Mouse (Mus musculus) megakaryocyte, embryonic 14.5 days (primary cell): ENCODE measurements around the gene Msrb3.
"Not testable (repeated sequence)": the region's sequence is repeated elsewhere in the genome, so short reads cannot be mapped to it uniquely, and the experiment has no call there.

ENCODE experiments used
- FLI1 ChIP-seq: IDR thresholded peaks from 2 replicates; pipeline ENCODE4 v1.6.1; 2012; ENCODE audit warnings: low read length, inconsistent platforms, mixed read lengths
- GATA1 ChIP-seq: IDR thresholded peaks from 3 replicates; pipeline ENCODE4 v1.6.1; 2012; ENCODE audit warnings: mixed read lengths, low read length, inconsistent platforms, borderline replicate concordance

GRCm38 (mm10) chr10:120749556-120749955 lies 149.3 kb downstream of the Msrb3 start:
- not testable (repeated sequence) for TF ChIP-seq GATA1, FLI1
